Mouse (Mus musculus) liver, embryonic 14.5 days (tissue): ENCODE measurements around the gene Ebf1.

Experiments
- CTCF ChIP-seq: IDR thresholded peaks from 2 replicates; pipeline ENCODE4 v1.5.1; 2016; ENCODE audit warnings: antibody characterized with exemption, low read depth, control low read depth
- EP300 ChIP-seq: IDR thresholded peaks from 2 replicates; pipeline ENCODE4 v1.6.1; 2016; ENCODE audit warnings: antibody characterized with exemption, low read depth

DNA sequence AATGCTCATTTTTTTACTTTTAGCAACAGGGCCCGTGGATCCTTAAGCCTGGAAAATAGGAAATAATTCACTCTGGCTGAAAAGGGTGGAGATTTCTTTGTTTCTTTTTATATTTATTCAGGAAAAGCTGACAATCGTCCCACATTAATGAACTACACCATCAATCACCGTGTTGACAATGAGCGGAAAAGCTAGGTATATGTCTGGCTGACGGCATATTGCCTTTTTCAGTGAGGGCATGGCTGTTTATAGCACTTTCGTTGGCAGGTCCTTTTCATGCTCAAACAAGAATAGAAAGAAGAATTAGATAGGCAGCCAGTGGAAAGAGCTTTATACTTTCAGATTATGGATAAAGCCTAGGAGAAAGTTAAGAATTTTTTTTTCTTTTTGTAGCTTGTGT, 99.8 kb downstream of the Ebf1 start:
- TF ChIP-seq CTCF (no peak), EP300 (no peak)
